Mouse (Mus musculus): Measurements from ENCODE around the gene Gm11565. TPM values are rescaled to one million over a fixed set of nuclear protein-coding genes. Genes with fewer than 3 reads are reported as not detected.
"Not testable (repeated sequence)": the region's sequence is repeated elsewhere in the genome, so short reads cannot be mapped to it uniquely, and the experiment has no call there.

The Gm11565 gene
- polyA plus RNA-seq (2015; fragmentation: Nextera tagmentation; extraction: Ambion mirVana), result not detected in 2 replicates

DNA sequence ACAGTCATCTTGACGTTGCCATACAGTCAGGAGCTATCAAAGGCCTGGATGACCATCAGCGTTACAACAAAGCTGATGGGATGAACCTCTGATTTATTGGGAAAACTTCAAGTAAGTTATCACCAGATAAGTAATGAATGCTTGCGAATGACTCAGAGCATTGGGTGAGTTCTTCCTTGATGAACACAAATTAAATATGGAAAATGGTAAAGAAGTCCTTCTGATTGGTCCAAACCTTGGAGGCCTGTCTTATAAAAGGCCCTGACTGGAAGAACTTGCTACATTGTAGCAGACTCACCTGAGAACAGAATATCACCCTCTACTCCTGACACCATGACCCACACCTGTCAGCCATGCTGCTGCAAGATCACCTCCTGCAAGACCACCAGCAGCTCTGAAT is at the start of gene Gm11565:
Gm11565 (plus strand) TSS at position 301 of the 400 bp plus-strand sequence.
- Histone ChIP-seq H3K4me1 (no peaks in the 10 kb centered on the region), H3K9ac (no peak within 1 kb of the TSS), H3K4me3 (no peak within 1 kb of the TSS), H3K27me3 (replicated peaks) (no peaks in the 10 kb centered on the region), H3K4me2 (no peak within 1 kb of the TSS), H3K27ac (no peak within 1 kb of the TSS), H3K36me3 (replicated peaks) (no peaks in the 10 kb centered on the region), H3K9me3 (no peaks in the 10 kb centered on the region)
- 89% methylated on average over 3 of the region's 3 CpGs for WGBS
- ATAC-seq (replicated peaks), result no peak

GRCm38 (mm10) chr11:99873089-99873488 is 41.5 kb upstream of the Gm11565 start, which contains the start of gene Krtap9-1:
Gene Krtap9-1, plus strand, starts transcription at chr11:99873389.
- H3K9me3 ChIP-seq; H3K4me3 ChIP-seq; H3K4me2 ChIP-seq; H3K4me1 ChIP-seq; H3K9ac ChIP-seq; H3K36me3 ChIP-seq (replicated peaks); H3K27ac ChIP-seq; ATAC-seq (replicated peaks); H3K27me3 ChIP-seq (replicated peaks): not testable (repeated sequence)
- WGBS, result 73% methylated on average over 1 of the region's 1 CpGs

DNA sequence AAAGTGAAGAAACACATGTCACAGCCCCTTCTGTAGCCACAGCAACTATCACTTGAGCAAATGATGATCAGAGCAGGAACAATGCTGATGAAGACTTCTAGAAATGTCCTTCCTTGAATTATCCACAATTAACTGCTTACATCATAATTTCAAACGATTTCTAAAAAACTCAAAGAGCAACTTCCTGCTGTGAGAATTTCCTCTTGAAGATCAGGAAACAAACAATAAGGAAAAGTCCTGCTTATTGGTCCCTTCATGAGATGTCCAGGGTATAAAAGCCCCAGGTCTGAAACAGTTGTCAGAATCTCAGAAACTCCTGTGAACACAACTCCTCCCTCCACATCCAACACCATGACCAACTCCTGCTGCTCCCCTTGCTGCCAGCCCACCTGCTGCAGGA is 35.7 kb upstream of the Gm11565 start, which contains the start of gene Gm11567:
Gm11567 (plus strand) TSS at position 301 of the 400 bp plus-strand sequence.
- H3K4me3 ChIP-seq; H3K27me3 ChIP-seq (replicated peaks); H3K9ac ChIP-seq; H3K4me1 ChIP-seq; H3K27ac ChIP-seq; ATAC-seq (replicated peaks); H3K4me2 ChIP-seq; H3K9me3 ChIP-seq; H3K36me3 ChIP-seq (replicated peaks): not testable (repeated sequence)
- 58% methylated on average over 1 of the region's 1 CpGs for WGBS

DNA sequence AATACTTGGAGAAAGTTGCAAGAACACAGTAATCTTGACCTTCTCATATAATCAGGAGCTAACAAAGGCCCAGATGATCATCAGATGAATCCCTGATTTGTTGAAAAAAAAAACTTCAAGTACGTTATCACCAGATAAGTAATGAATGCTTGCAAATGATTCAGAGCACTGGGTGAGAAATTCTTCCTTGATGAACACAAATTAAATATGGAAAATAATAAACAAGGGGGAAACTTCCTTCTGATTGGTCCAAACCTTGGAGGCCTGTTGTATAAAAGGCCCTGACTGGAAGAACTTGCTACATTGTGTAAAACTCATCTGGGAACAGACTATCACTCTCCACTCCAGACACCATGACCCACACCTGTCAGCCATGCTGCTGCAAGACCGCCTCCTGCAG is 6.9 kb upstream of the Gm11565 start, which contains the start of gene Krtap31-1:
Krtap31-1 (plus strand) TSS at position 301 of the 400 bp plus-strand sequence.
- WGBS, result 91% methylated on average over 2 of the region's 2 CpGs
- no peaks in the 10 kb centered on the region for H3K36me3 ChIP-seq (replicated peaks)

GRCm38 (mm10) chr11:99935991-99936390 is 21.4 kb downstream of the Gm11565 start, which contains the start of gene Krtap31-2:
Gene Krtap31-2, plus strand, starts transcription at chr11:99936291.
- H3K27me3 ChIP-seq (replicated peaks), result no peaks in the 10 kb centered on the region
- H3K4me1 ChIP-seq, result no peaks in the 10 kb centered on the region
- no peak within 1 kb of the TSS for H3K4me3 ChIP-seq
- H3K36me3 ChIP-seq (replicated peaks), result no peaks in the 10 kb centered on the region
- H3K9me3 ChIP-seq, result no peaks in the 10 kb centered on the region
- H3K27ac ChIP-seq, result no peak within 1 kb of the TSS
- H3K9ac ChIP-seq, result no peak within 1 kb of the TSS
- ATAC-seq (replicated peaks), result no peak
- no peak within 1 kb of the TSS for H3K4me2 ChIP-seq
- WGBS, result 84% methylated on average over 1 of the region's 1 CpGs

More for the DNA sequence above, 6.9 kb upstream of the Gm11565 start, which contains the start of gene Krtap31-1:
- Histone ChIP-seq H3K4me3 (no peak within 1 kb of the TSS), H3K9ac (no peak within 1 kb of the TSS), H3K9me3 (no peaks in the 10 kb centered on the region), H3K27me3 (replicated peaks) (no peaks in the 10 kb centered on the region), H3K4me2 (no peak within 1 kb of the TSS), H3K27ac (no peak within 1 kb of the TSS), H3K4me1 (no peaks in the 10 kb centered on the region)
- ATAC-seq (replicated peaks), result no peak

- Histone ChIP-seq H3K4me2 (no peak overlapping the region), H3K27ac (no peak overlapping the region), H3K4me1 (no peaks in the 10 kb centered on the region), H3K9me3 (no peaks in the 10 kb centered on the region), H3K36me3 (replicated peaks) (no peaks in the 10 kb centered on the region), H3K27me3 (replicated peaks) (no peaks in the 10 kb centered on the region), H3K9ac (no peak overlapping the region), H3K4me3 (no peak overlapping the region)
- ATAC-seq (replicated peaks), result no peak
- WGBS, result 90% methylated on average over 9 of the region's 9 CpGs
Measured at GRCm38 (mm10) chr11:99937751-99938264, 23.3 kb downstream of the Gm11565 start.

- 92% methylated on average over 2 of the region's 2 CpGs for WGBS
- no peak within 1 kb of the TSS for H3K4me3 ChIP-seq
- no peak for ATAC-seq (replicated peaks)
- H3K9ac ChIP-seq, result no peak within 1 kb of the TSS
- no peak within 1 kb of the TSS for H3K4me2 ChIP-seq
- no peak within 1 kb of the TSS for H3K27ac ChIP-seq
- no peaks in the 10 kb centered on the region for H3K4me1 ChIP-seq
- H3K27me3 ChIP-seq (replicated peaks), result no peaks in the 10 kb centered on the region
- H3K9me3 ChIP-seq, result no peaks in the 10 kb centered on the region
- no peaks in the 10 kb centered on the region for H3K36me3 ChIP-seq (replicated peaks)
Measured at GRCm38 (mm10) chr11:99948175-99948574, 33.6 kb downstream of the Gm11565 start, which contains the start of gene Krtap9-5. Gene Krtap9-5, plus strand, starts transcription at chr11:99948475.

- H3K9me3 ChIP-seq, result no peaks in the 10 kb centered on the region
- no peaks in the 10 kb centered on the region for H3K27me3 ChIP-seq (replicated peaks)
- no peak overlapping the region for H3K9ac ChIP-seq
- 51% methylated on average over 6 of the region's 6 CpGs for WGBS
- no peak overlapping the region for H3K4me2 ChIP-seq
- no peak overlapping the region for H3K4me3 ChIP-seq
- H3K27ac ChIP-seq, result no peak overlapping the region
- ATAC-seq (replicated peaks), result no peak
- no peaks in the 10 kb centered on the region for H3K36me3 ChIP-seq (replicated peaks)
- H3K4me1 ChIP-seq, result no peaks in the 10 kb centered on the region
Measured at GRCm38 (mm10) chr11:99964213-99964612, 49.7 kb downstream of the Gm11565 start.

Other genes with a start within 250 kb of the Gm11565 start
- gene Krtap4-6, start 248.8 kb upstream of the Gm11565 start, polyA plus RNA-seq (2015; fragmentation: Nextera tagmentation; extraction: Ambion mirVana), result not detected in 2 replicates
- gene Gm14190, start 224.0 kb upstream of the Gm11565 start, polyA plus RNA-seq (2015; fragmentation: Nextera tagmentation; extraction: Ambion mirVana), result not detected in 2 replicates
- not detected in 2 replicates for gene Gm14180, start 180.5 kb upstream of the Gm11565 start, polyA plus RNA-seq (2015; fragmentation: Nextera tagmentation; extraction: Ambion mirVana)
- not detected in 2 replicates for gene Gm11595, start 141.8 kb upstream of the Gm11565 start, polyA plus RNA-seq (2015; fragmentation: Nextera tagmentation; extraction: Ambion mirVana)
- not detected in 2 replicates for gene Krtap4-8, start 134.0 kb upstream of the Gm11565 start, polyA plus RNA-seq (2015; fragmentation: Nextera tagmentation; extraction: Ambion mirVana)
- not detected in 2 replicates for gene Krtap4-9, start 129.6 kb upstream of the Gm11565 start, polyA plus RNA-seq (2015; fragmentation: Nextera tagmentation; extraction: Ambion mirVana)
- not detected in 2 replicates for gene Gm11596, start 121.3 kb upstream of the Gm11565 start, polyA plus RNA-seq (2015; fragmentation: Nextera tagmentation; extraction: Ambion mirVana)
- not detected in 2 replicates for gene Gm11569, start 115.8 kb upstream of the Gm11565 start, polyA plus RNA-seq (2015; fragmentation: Nextera tagmentation; extraction: Ambion mirVana)
- not detected in 2 replicates for gene Gm11554, start 110.3 kb upstream of the Gm11565 start, polyA plus RNA-seq (2015; fragmentation: Nextera tagmentation; extraction: Ambion mirVana)
- gene Krtap4-13, start 104.9 kb upstream of the Gm11565 start, polyA plus RNA-seq (2015; fragmentation: Nextera tagmentation; extraction: Ambion mirVana), result not detected in 2 replicates
- gene Gm11564, start 99.1 kb upstream of the Gm11565 start, polyA plus RNA-seq (2015; fragmentation: Nextera tagmentation; extraction: Ambion mirVana), result not detected in 2 replicates
- gene 2300003K06Rik, start 76.7 kb upstream of the Gm11565 start, polyA plus RNA-seq (2015; fragmentation: Nextera tagmentation; extraction: Ambion mirVana), result not detected in 2 replicates
- not detected in 2 replicates for gene Krtap4-16, start 63.1 kb upstream of the Gm11565 start, polyA plus RNA-seq (2015; fragmentation: Nextera tagmentation; extraction: Ambion mirVana)
- not detected in 2 replicates for gene Gm11568, start 56.8 kb upstream of the Gm11565 start, polyA plus RNA-seq (2015; fragmentation: Nextera tagmentation; extraction: Ambion mirVana)
- gene Gm11559, start 50.3 kb upstream of the Gm11565 start, polyA plus RNA-seq (2015; fragmentation: Nextera tagmentation; extraction: Ambion mirVana), result not detected in 2 replicates
- not detected in 2 replicates for gene Krtap9-1, start 41.4 kb upstream of the Gm11565 start, polyA plus RNA-seq (2015; fragmentation: Nextera tagmentation; extraction: Ambion mirVana)
- not detected in 2 replicates for gene Gm11567, start 35.6 kb upstream of the Gm11565 start, polyA plus RNA-seq (2015; fragmentation: Nextera tagmentation; extraction: Ambion mirVana)
- not detected in 2 replicates for gene Krtap31-1, start 6.8 kb upstream of the Gm11565 start, polyA plus RNA-seq (2015; fragmentation: Nextera tagmentation; extraction: Ambion mirVana)
- gene Krtap31-2, start 21.5 kb downstream of the Gm11565 start, polyA plus RNA-seq (2015; fragmentation: Nextera tagmentation; extraction: Ambion mirVana), result not detected in 2 replicates
- not detected in 2 replicates for gene Krtap9-5, start 33.7 kb downstream of the Gm11565 start, polyA plus RNA-seq (2015; fragmentation: Nextera tagmentation; extraction: Ambion mirVana)
- gene Krtap29-1, start 64.3 kb downstream of the Gm11565 start, polyA plus RNA-seq (2015; fragmentation: Nextera tagmentation; extraction: Ambion mirVana), result not detected in 2 replicates
- gene Krtap16-1, start 71.8 kb downstream of the Gm11565 start, polyA plus RNA-seq (2015; fragmentation: Nextera tagmentation; extraction: Ambion mirVana), result not detected in 2 replicates
- 1.1 and 1.3 TPM in 2 replicates for gene Krtap17-1, start 79.2 kb downstream of the Gm11565 start, polyA plus RNA-seq (2015; fragmentation: Nextera tagmentation; extraction: Ambion mirVana)
- not detected in 2 replicates for gene Krt33a, start 101.5 kb downstream of the Gm11565 start, polyA plus RNA-seq (2015; fragmentation: Nextera tagmentation; extraction: Ambion mirVana)
- not detected in 2 replicates for gene Krt33b, start 115.1 kb downstream of the Gm11565 start, polyA plus RNA-seq (2015; fragmentation: Nextera tagmentation; extraction: Ambion mirVana)
- not detected in 2 replicates for gene Krt34, start 126.8 kb downstream of the Gm11565 start, polyA plus RNA-seq (2015; fragmentation: Nextera tagmentation; extraction: Ambion mirVana)
- not detected in 2 replicates for gene Krt31, start 135.8 kb downstream of the Gm11565 start, polyA plus RNA-seq (2015; fragmentation: Nextera tagmentation; extraction: Ambion mirVana)
- gene Krt32, start 173.5 kb downstream of the Gm11565 start, polyA plus RNA-seq (2015; fragmentation: Nextera tagmentation; extraction: Ambion mirVana), result not detected in 2 replicates
- gene Krt35, start 181.5 kb downstream of the Gm11565 start, polyA plus RNA-seq (2015; fragmentation: Nextera tagmentation; extraction: Ambion mirVana), result not detected in 2 replicates
- not detected in 2 replicates for gene Krt36, start 190.9 kb downstream of the Gm11565 start, polyA plus RNA-seq (2015; fragmentation: Nextera tagmentation; extraction: Ambion mirVana)
- gene Krt13, start 206.8 kb downstream of the Gm11565 start, polyA plus RNA-seq (2015; fragmentation: Nextera tagmentation; extraction: Ambion mirVana), result 0.26 TPM in 1 of 2 replicates, not detected in the other
- gene Krt15, start 221.2 kb downstream of the Gm11565 start, polyA plus RNA-seq (2015; fragmentation: Nextera tagmentation; extraction: Ambion mirVana), result 0.42 and 4.2 TPM in 2 replicates
- 2.1 and 2.6 TPM in 2 replicates for gene Krt19, start 233.9 kb downstream of the Gm11565 start, polyA plus RNA-seq (2015; fragmentation: Nextera tagmentation; extraction: Ambion mirVana)

Data from midbrain, embryonic 15.5 days (tissue).